Mouse (Mus musculus): Measurements from ENCODE around the gene Tmed10. TPM values are rescaled to one million over a fixed set of nuclear protein-coding genes. Genes with fewer than 3 reads are reported as not detected.

Gene Tmed10
- polyA plus RNA-seq, 1 experiment from 2014 or later: 319 TPM

- no peak overlapping the region for H3K4me3 ChIP-seq
- no peaks in the 10 kb centered on the region for H3K36me3 ChIP-seq
- H3K4me1 ChIP-seq (replicated peaks): peaks cover 18% of the 10 kb centered on the region
- no peak overlapping the region for H3K4me2 ChIP-seq
- H3K27me3 ChIP-seq (replicated peaks): peaks cover 14% of the 10 kb centered on the region
- no peak overlapping the region for H3K9ac ChIP-seq
- ATAC-seq (ENCODE audit: insufficient number of reproducible peaks, low FRiP score): no peak
- H3K9me3 ChIP-seq (replicated peaks): peaks cover 5% of the 10 kb centered on the region; the same call in 1 of the 2 replicates
- H3K27ac ChIP-seq (ENCODE audit: poor library complexity, severe bottlenecking): no peak overlapping the region
These were observed 83.1 kb downstream of the Tmed10 start for GRCm38 (mm10) chr12:85291541-85291940.

- H3K4me3 ChIP-seq: no peak overlapping the region
- peaks cover 5% of the 10 kb centered on the region; the same call in 1 of the 2 replicates for H3K9me3 ChIP-seq (replicated peaks)
- no peak for ATAC-seq (ENCODE audit: insufficient number of reproducible peaks, low FRiP score)
- peaks cover 18% of the 10 kb centered on the region for H3K4me1 ChIP-seq (replicated peaks)
- no peak overlapping the region for H3K9ac ChIP-seq
- H3K4me2 ChIP-seq: no peak overlapping the region
- 75% methylated on average over 10 of the region's 10 CpGs for WGBS
- no peak overlapping the region for H3K27ac ChIP-seq (ENCODE audit: poor library complexity, severe bottlenecking)
- H3K27me3 ChIP-seq (replicated peaks): peaks cover 14% of the 10 kb centered on the region
- no peaks in the 10 kb centered on the region for H3K36me3 ChIP-seq
These were observed 84.0 kb downstream of the Tmed10 start for GRCm38 (mm10) chr12:85290633-85291032.

Other genes with a start within 250 kb of the Tmed10 start
- gene Rps6kl1, start 223.6 kb downstream of the Tmed10 start, polyA plus RNA-seq (2016; fragmentation: Nextera tagmentation; extraction: Ambion mirVana): 1.2 and 1.6 TPM in 2 replicates
- 8.3 TPM in 2 replicates for gene Pgf, start 197.1 kb downstream of the Tmed10 start, polyA plus RNA-seq (2016; fragmentation: Nextera tagmentation; extraction: Ambion mirVana)
- gene Eif2b2, start 155.4 kb downstream of the Tmed10 start, polyA plus RNA-seq (2016; fragmentation: Nextera tagmentation; extraction: Ambion mirVana): 49.0 and 51.3 TPM in 2 replicates
- 7.3 and 7.9 TPM in 2 replicates for gene Mlh3, start 104.2 kb downstream of the Tmed10 start, polyA plus RNA-seq (2016; fragmentation: Nextera tagmentation; extraction: Ambion mirVana)
- 70.0 and 75.1 TPM in 2 replicates for gene Acyp1, start 86.4 kb downstream of the Tmed10 start, polyA plus RNA-seq (2016; fragmentation: Nextera tagmentation; extraction: Ambion mirVana)
- gene Zc2hc1c, start 86.3 kb downstream of the Tmed10 start, polyA plus RNA-seq (2016; fragmentation: Nextera tagmentation; extraction: Ambion mirVana): 0.81 and 0.96 TPM in 2 replicates
- gene Nek9, start 35.5 kb downstream of the Tmed10 start, polyA plus RNA-seq (2016; fragmentation: Nextera tagmentation; extraction: Ambion mirVana): 33.8 and 33.9 TPM in 2 replicates
- gene Fos, start 99.0 kb upstream of the Tmed10 start, polyA plus RNA-seq (2016; fragmentation: Nextera tagmentation; extraction: Ambion mirVana): 5.9 and 8.1 TPM in 2 replicates
- 0.56 and 0.90 TPM in 2 replicates for gene Jdp2, start 224.2 kb upstream of the Tmed10 start, polyA plus RNA-seq (2016; fragmentation: Nextera tagmentation; extraction: Ambion mirVana)

Data from heart, embryonic 12.5 days (tissue).